In the genomic region with DNA sequence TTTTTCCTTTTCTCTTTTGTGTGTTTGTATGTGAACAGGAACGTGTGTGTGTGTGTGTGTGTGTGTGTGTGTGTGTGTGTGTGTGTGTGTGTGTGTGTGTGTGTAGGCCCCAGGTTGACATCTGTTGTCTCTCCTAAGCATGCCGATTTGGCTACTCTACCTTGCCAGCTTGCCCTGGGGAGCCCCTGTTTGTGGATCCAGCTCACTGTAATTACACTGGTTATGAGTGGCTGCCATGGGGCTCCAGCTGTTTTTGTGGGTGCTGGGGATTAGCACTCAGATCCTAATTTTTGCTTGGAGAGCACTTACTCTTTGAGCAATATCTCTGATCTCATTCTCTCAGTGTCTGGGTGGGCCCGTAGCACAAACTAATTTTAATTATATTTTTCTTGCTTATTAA, we compare ENCODE assay signal across 20 mouse cellular contexts. TPM values are rescaled to one million over a fixed set of nuclear protein-coding genes. Genes with fewer than 3 reads are reported as not detected.
"Had no signal": no experiment of that assay in that cellular context is flagged by ENCODE, and none has a peak within 500 bp of the region (broad histone marks: within the 10 kb centered on the region; RNA-seq: fewer than 3 reads in every experiment).

No protein-coding gene starts in this region.

- H3K27ac ChIP-seq: midbrain, embryonic 10.5 days; midbrain, embryonic 12.5 days; neural tube, embryonic 12.5 days had no signal

- H3K9ac ChIP-seq: lung, embryonic 14.5 days; midbrain, embryonic 12.5 days; neural tube, embryonic 12.5 days had no signal

- H3K36me3 ChIP-seq: midbrain, embryonic 10.5 days; midbrain, embryonic 12.5 days; neural tube, embryonic 12.5 days had no signal

- H3K27me3 ChIP-seq: midbrain, embryonic 12.5 days; neural tube, embryonic 12.5 days had no signal

- ATAC-seq: midbrain, embryonic 16.5 days had no signal

- DNase-seq: lung, adult 18-20 months; lung, embryonic 14.5 days; lung, postnatal 10 days; lung, postnatal 4 days; midbrain, embryonic 14.5 days; retina, postnatal 1 day; right cerebral cortex, adult 18-20 months; right cerebral cortex, postnatal 25 days; right cerebral cortex, postnatal 4 days; spleen, adult 18-20 months; thymus, adult 18-20 months; thymus, postnatal 14 days; thymus, postnatal 36 days had no signal

- H3K4me2 ChIP-seq: lung, embryonic 14.5 days; midbrain, embryonic 12.5 days; neural tube, embryonic 12.5 days had no signal

- H3K4me3 ChIP-seq: midbrain, embryonic 10.5 days; midbrain, embryonic 12.5 days; myocyte; neural tube, embryonic 12.5 days had no signal

- H3K9me3 ChIP-seq: midbrain, embryonic 10.5 days; midbrain, embryonic 12.5 days; neural tube, embryonic 12.5 days had no signal

- H3K4me1 ChIP-seq: midbrain, embryonic 10.5 days; midbrain, embryonic 12.5 days; neural tube, embryonic 12.5 days had no signal

RNA-seq across cellular contexts. Expression of a gene that starts 32.6 kb away (rescaled TPM):
- total RNA-seq: megakaryocyte, adult 5-6 weeks; megakaryocyte-erythroid progenitor cell, adult 5-6 weeks had no signal
- polyA plus RNA-seq: myocyte had no signal
